Mouse (Mus musculus) retina, postnatal 7 days (tissue): ENCODE data around the gene Uqcrh.

Source experiments
- DNase-seq: peaks from one replicate; pipeline ENCODE4 v3.0.0-alpha.2; 2012; ENCODE audit warnings: low read depth, low spot score

Uqcrh gene

GRCm38 (mm10) chr4:116074861-116075620, at the start of gene Uqcrh, which contains the start of gene Lrrc41:
TSS of gene Uqcrh (minus strand) at chr4:116075071.
TSS of gene Lrrc41 (plus strand) at chr4:116075269.
- DNase-seq, result peak; percentile 96

DNA sequence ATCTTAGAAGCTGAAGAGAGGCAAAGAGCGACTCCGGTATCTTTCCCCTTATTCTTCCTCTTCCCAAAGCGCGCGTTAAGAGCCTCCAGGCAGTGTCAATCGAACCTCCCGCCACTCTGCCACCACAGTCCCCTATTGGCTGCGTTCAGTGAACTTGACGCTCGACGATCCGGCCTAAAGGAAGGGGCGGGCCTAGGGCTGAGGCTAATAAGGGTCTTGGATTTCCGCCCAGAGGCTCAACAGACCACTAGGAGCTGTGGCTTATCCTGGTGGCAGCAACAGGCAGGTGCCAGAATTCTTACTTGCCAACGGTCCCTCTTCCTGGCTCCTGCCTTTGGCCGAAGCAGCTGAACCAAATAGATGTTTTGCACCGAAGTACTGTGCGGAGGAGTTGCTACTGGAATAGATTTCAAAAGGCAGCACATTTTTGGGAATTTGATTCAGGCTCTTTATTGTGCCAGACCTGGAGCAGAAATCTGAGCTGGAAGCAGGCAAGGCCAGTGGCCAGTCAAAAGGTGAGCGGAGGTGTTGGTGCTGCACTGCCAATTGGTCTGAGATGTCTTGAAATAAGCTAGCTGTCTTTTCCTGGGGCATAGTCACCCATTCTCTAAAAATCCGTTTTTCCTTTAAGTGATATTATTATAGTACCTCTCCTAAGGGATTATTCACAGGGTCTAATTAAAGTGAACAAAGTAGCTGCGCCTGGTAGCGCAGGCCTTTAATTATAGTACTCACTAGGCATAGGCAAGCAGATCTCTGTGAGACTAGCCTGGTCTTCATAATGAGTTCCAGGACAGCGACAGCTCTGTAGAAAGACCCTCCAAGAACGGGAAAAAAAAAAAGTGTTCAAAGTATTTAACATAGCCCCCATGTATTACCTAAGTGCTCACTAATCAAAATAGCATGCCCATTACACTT, 49.0 kb upstream of the Uqcrh start, which contains the start of the genes Rad54l and Pomgnt1:
Gene Rad54l (minus strand): TSS at position 89 of the 918 bp plus-strand sequence.
Gene Pomgnt1 (plus strand): TSS at position 239 of the 918 bp plus-strand sequence.
- DNase-seq, result peak; percentile 92

DNA sequence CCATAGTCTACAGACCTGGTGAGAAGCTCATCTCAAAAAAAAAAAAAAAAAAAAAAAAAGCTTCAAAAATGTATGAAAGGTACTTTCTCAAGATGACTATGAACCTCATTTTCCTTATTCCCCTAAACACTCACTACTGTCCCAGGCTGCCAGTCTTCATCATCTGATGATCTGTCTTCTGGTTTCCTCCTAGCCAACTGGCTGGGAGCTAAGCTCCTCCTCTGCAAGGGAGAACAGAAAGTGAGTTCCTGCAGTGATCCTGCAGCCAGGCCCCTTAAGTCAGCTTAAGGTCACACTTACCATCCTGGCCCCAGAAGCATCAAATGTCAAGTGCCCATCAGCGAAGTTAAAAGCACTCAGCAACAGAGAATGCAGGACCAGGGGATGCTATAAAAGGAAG, 47.9 kb upstream of the Uqcrh start:
- no peak for DNase-seq

GRCm38 (mm10) chr4:116111486-116111885, 36.6 kb upstream of the Uqcrh start:
- no peak for DNase-seq

DNA sequence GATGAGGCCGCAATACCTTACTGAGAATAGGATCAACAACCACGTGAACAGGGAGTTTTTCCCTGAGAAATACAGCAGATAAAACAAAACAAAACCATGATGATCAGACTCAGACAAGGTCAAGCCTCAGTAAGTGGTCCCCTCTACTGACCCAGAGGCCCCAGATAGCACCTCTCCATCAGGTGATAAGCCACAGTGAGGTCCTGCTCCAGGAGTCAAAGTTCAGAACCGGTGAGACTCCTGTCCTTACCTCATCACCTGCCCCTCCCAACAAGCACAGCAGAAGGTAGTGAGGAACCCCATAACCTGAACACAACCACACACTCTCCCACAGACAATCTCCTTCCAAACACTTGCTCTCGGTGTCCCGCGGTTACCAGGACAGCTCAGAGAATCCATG, 35.8 kb upstream of the Uqcrh start:
- no peak for DNase-seq

DNA sequence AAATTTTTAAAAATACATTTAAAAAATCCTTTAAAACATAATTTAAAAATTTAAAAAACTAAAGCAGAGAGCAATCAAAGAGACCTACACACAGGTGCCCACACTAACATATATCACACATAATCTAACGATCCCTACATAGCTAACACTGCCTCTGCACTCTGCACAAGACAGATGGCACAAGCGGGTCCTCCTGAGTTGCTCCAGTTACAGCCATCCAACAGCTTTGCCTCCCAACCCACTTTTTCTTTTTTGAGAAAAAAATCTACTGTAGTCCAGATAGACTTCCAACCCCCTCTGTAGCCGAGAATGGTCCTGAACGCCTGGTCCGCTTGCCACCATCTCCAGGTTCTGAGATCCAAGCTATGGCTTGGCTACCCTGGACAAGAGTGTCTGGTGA, 30.4 kb upstream of the Uqcrh start:
- no peak for DNase-seq

GRCm38 (mm10) chr4:116100959-116101358, 26.1 kb upstream of the Uqcrh start:
- no peak for DNase-seq

- no peak for DNase-seq
Measured at GRCm38 (mm10) chr4:116097211-116097610, 22.3 kb upstream of the Uqcrh start.

GRCm38 (mm10) chr4:116096291-116096690, 21.4 kb upstream of the Uqcrh start:
- DNase-seq, result no peak

DNA sequence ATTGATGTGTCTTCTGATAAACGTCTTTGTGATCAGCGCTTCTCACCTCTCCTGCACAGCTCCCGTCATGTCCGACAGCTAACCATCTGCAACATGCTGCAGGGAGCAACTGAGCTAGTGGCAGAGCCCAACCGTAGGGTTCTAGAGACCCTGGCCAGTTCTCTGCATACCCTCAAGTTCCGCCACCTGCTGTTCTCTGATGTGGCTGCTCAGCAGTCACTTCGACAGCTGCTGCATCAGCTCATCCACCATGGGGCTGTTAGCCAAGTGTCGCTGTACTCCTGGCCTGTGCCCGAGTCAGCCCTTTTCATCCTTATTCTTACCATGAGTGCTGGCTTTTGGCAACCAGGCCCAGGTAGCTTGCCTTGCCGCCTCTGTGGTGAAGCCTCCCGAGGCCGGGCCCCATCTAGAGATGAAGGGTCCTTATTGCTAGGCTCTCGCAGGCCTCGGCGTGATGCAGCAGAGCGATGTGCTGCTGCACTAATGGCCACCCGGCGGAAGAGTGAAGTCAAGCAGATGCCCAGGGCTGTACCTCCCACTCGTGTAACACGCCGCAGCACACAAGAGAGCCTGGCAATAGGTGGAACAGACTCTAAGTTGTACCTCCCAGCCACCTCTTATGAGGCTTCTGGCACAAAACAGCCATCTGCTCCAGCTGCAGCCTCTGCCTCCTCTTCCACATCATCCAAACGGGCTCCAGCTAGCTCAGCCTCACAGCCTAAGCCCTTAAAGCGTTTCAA, 13.8 kb upstream of the Uqcrh start:
- DNase-seq, result no peak

DNA sequence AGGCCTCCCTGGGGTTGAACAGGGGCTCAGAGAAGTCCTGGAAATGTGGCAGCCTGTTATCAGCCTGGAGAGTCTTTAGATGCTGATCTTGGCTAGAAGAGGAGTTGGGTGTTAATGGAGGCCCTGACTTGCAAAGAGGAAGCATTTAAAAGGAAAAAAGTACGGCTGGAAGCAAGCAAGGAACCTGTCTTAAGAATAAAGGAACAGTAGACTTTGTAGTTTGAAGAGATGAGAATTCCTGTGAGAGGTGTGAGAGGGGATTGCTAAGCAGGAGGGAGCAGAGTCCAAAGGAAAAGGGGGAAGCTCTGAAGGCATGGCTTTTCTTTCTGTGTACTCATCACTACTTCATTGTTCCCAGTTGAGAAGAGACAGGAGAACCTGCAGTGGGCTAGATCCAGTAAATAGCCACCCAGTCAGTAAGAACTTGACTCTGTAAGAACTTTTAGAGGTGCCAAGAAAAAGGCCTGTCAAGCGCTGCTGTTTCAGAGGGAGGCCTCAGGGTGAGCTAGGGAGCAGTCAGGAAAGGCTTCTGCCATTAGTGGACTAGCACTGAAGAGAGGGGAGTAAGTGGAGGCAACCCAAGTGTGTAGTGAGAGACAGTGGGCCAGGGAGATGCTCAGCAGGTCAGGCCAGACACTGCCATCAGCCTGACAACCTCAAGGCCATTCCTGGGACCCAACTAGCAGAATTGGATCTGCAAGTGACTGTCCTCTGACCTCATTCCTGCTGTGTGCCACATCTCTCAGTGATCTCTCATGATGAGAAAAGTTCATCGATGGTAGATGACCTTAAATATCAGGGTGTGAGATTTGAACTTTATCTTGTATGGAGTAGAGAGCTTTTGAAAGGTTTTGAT, 2.6 kb upstream of the Uqcrh start:
- no peak for DNase-seq

- no peak for DNase-seq
Measured at GRCm38 (mm10) chr4:116076369-116077231, 1.7 kb upstream of the Uqcrh start.

- DNase-seq, result no peak
Measured at GRCm38 (mm10) chr4:116075631-116076368, 929 bp upstream of the Uqcrh start.

DNA sequence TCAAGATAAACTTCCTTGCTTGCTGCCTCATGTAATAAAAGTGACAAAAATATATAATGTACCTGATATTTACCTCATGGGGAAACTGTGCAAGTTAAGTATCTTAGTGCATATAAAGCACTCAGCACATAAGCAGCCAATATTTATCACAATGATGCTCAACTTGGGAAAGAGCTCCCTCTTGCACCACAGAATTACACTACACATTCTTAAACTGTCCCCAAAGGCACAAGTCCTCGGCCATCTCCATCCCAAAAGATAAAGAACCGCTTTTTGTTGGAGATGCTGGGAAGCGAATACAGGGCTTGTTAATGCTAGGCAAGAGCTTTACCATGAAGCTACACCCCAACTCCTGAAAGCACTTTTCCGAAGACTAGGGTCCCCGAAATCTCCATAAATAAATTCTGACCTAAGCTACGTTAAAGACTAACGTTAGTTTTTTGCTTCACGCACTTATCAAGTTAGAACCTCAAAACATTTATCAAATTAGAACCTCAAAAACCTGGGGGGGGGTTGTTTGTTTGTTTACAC, 661 bp downstream of the Uqcrh start:
- DNase-seq, result no peak

DNA sequence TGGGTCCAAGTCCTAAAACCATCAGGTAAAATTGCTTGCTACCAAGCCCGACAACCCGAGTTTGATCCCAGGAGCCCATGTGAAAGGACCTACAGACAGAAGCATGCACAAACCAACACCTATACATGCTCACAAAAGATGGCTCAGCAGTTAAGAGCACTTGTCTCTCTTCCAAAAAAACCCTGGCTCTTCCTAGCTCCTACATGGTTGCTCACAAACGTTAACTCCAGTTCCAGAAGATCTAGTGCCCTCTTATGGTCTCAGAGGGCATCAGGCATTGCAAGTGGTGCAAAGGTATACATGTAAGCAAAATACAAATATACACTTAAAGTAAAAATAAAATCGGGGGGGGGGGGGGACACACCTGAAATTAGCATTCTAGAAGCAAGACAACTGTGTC, 1.7 kb downstream of the Uqcrh start:
- DNase-seq, result no peak

DNA sequence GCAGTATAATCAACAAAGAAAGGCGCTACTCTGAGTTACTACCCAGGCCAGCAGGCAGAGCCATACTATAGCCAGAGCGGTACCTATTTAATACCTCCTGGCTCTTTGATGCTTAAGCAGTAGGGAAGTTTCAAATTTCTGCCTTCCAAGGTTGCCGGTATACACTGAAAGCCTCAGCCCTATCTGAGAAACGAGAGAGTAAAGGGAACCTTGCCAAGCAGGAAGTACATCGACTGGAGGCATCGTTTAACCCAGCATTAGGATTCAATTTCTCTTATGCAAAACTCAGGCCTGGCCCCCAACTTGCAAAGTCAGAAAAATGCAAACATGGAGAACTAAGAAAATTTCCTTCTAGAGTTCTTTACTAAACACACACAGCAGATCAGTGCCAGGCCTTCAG, 4.8 kb downstream of the Uqcrh start:
- DNase-seq, result no peak

- DNase-seq, result no peak
Measured at GRCm38 (mm10) chr4:116063855-116064254, 11.0 kb downstream of the Uqcrh start.

DNA sequence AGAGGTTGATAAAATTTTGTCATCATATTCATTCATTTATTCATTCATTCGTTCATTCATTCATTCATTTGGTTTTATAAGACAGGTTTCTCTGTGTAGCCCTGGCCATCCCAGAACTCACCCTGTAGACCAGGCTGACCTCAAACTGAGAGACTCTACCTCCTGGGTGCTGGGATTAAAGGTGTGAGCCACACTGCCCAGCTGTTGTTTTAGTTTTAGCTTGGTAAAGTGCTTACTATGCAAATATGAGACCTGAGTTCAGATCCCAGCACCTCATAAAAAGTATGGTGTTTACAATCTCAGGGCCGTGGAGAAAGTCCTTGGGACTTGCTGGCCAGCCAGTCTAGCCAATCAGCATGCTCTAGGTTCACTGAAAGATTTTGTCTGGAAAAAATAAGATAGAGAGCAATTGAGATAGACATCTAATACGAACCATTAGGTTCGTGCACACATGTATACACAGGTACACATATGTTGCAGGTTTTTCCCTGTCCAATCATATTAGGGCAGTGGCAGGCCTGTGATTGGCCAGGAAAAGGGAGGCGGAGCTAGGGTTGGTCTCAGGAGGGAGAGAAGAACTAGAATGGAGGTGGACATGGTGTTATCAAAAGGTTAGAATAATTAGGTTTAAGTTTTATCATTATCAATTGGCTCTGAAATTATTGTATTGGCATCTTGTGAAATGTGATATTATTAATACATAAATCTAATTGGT, 15.7 kb downstream of the Uqcrh start:
- DNase-seq, result no peak
